Mouse (Mus musculus) 416B (cell line): ENCODE results near the gene Mtg2.

Experiments used
- DNase-seq: peaks from one replicate; pipeline ENCODE4 v3.0.0; 2011; ENCODE audit warnings: low read depth

The Mtg2 gene

GRCm38 (mm10) chr2:180051986-180052733 lies 18.2 kb upstream of the Mtg2 start:
- peak; percentile 80 for DNase-seq

GRCm38 (mm10) chr2:180053001-180053400 lies 17.4 kb upstream of the Mtg2 start:
- no peak for DNase-seq

GRCm38 (mm10) chr2:180063338-180064131 lies 6.9 kb upstream of the Mtg2 start:
- no peak for DNase-seq

- no peak for DNase-seq
Measured at GRCm38 (mm10) chr2:180069770-180070480, 463 bp upstream of the Mtg2 start.

GRCm38 (mm10) chr2:180071671-180072070 lies 1.3 kb downstream of the Mtg2 start:
- no peak for DNase-seq

- DNase-seq = no peak
Measured at GRCm38 (mm10) chr2:180072886-180073285, 2.5 kb downstream of the Mtg2 start.

GRCm38 (mm10) chr2:180077622-180078021 lies 7.2 kb downstream of the Mtg2 start:
- DNase-seq = no peak

- peak; percentile 38 for DNase-seq
Measured at GRCm38 (mm10) chr2:180080680-180081079, 10.3 kb downstream of the Mtg2 start.

GRCm38 (mm10) chr2:180083063-180083462 lies 12.7 kb downstream of the Mtg2 start:
- DNase-seq = no peak

- no peak for DNase-seq
Measured at GRCm38 (mm10) chr2:180084565-180084964, 14.2 kb downstream of the Mtg2 start.

- no peak for DNase-seq
Measured at GRCm38 (mm10) chr2:180085926-180086636, 15.7 kb downstream of the Mtg2 start.

GRCm38 (mm10) chr2:180086637-180087027 lies 16.2 kb downstream of the Mtg2 start:
- DNase-seq = no peak

- DNase-seq = no peak
Measured at GRCm38 (mm10) chr2:180087472-180087871, 17.1 kb downstream of the Mtg2 start.

GRCm38 (mm10) chr2:180090285-180090684 lies 19.9 kb downstream of the Mtg2 start:
- no peak for DNase-seq

- DNase-seq = no peak
Measured at GRCm38 (mm10) chr2:180095711-180096110, 25.3 kb downstream of the Mtg2 start.

- DNase-seq = no peak
Measured at GRCm38 (mm10) chr2:180097585-180097984, 27.2 kb downstream of the Mtg2 start.

- no peak for DNase-seq
Measured at GRCm38 (mm10) chr2:180098167-180098566, 27.8 kb downstream of the Mtg2 start.

GRCm38 (mm10) chr2:180099529-180099928 lies 29.1 kb downstream of the Mtg2 start:
- no peak for DNase-seq

GRCm38 (mm10) chr2:180103151-180103977 lies 33.0 kb downstream of the Mtg2 start:
- no peak for DNase-seq

GRCm38 (mm10) chr2:180103978-180104658 lies 33.7 kb downstream of the Mtg2 start, which contains the start of gene Hrh3:
Gene Hrh3 (minus strand): TSS chr2:180104488.
- no peak for DNase-seq
